Mouse (Mus musculus): ENCODE data around the gene Ocln.
"Not testable (repeated sequence)": the region's sequence is repeated elsewhere in the genome, so short reads cannot be mapped to it uniquely, and the experiment has no call there.

Ocln gene

GRCm38 (mm10) chr13:100543011-100543767 is 9.3 kb downstream of the Ocln start:
- no peak for DNase-seq (ENCODE audit: low read depth)

- no peak for DNase-seq (ENCODE audit: low read depth)
Measured at GRCm38 (mm10) chr13:100536149-100536548, 16.4 kb downstream of the Ocln start.

- no peak for DNase-seq (ENCODE audit: low read depth)
Measured at GRCm38 (mm10) chr13:100532788-100533365, 19.6 kb downstream of the Ocln start.

GRCm38 (mm10) chr13:100526649-100527038 is 25.9 kb downstream of the Ocln start:
- DNase-seq (ENCODE audit: low read depth), result no peak

GRCm38 (mm10) chr13:100525935-100526648 is 26.4 kb downstream of the Ocln start:
- DNase-seq (ENCODE audit: low read depth), result no peak

- DNase-seq (ENCODE audit: low read depth), result no peak
Measured at GRCm38 (mm10) chr13:100524896-100525295, 27.6 kb downstream of the Ocln start.

- no peak for DNase-seq (ENCODE audit: low read depth)
Measured at GRCm38 (mm10) chr13:100523698-100524097, 28.8 kb downstream of the Ocln start.

GRCm38 (mm10) chr13:100521724-100522591 is 30.6 kb downstream of the Ocln start:
- no peak for DNase-seq (ENCODE audit: low read depth)

- DNase-seq (ENCODE audit: low read depth), result no peak
Measured at GRCm38 (mm10) chr13:100519162-100519561, 33.4 kb downstream of the Ocln start.

- DNase-seq (ENCODE audit: low read depth), result no peak
Measured at GRCm38 (mm10) chr13:100518191-100518590, 34.3 kb downstream of the Ocln start.

- DNase-seq (ENCODE audit: low read depth), result no peak
Measured at GRCm38 (mm10) chr13:100517652-100518153, 34.8 kb downstream of the Ocln start.

GRCm38 (mm10) chr13:100516213-100517105 is 36.1 kb downstream of the Ocln start:
- DNase-seq (ENCODE audit: low read depth), result no peak

GRCm38 (mm10) chr13:100512792-100513191 is 39.7 kb downstream of the Ocln start:
- DNase-seq (ENCODE audit: low read depth), result no peak

- no peak for DNase-seq (ENCODE audit: low read depth)
Measured at GRCm38 (mm10) chr13:100511860-100512364, 40.6 kb downstream of the Ocln start.

- no peak for DNase-seq (ENCODE audit: low read depth)
Measured at GRCm38 (mm10) chr13:100511146-100511859, 41.2 kb downstream of the Ocln start.

- not testable (repeated sequence) for DNase-seq (ENCODE audit: low read depth)
Measured at GRCm38 (mm10) chr13:100499625-100500024, 52.9 kb downstream of the Ocln start.

- no peak for DNase-seq (ENCODE audit: low read depth)
Measured at GRCm38 (mm10) chr13:100495337-100495736, 57.2 kb downstream of the Ocln start.

- not testable (repeated sequence) for DNase-seq (ENCODE audit: low read depth)
Measured at GRCm38 (mm10) chr13:100494370-100494769, 58.1 kb downstream of the Ocln start.

GRCm38 (mm10) chr13:100493313-100493712 is 59.2 kb downstream of the Ocln start:
- no peak for DNase-seq (ENCODE audit: low read depth)
